Mouse (Mus musculus) CH12F3 (cell line): ENCODE measurements around the gene Olfr545.
"Not testable (repeated sequence)": the region's sequence is repeated elsewhere in the genome, so short reads cannot be mapped to it uniquely, and the experiment has no call there.

ENCODE experiments used
- in situ Hi-C: fragments of 300-500 bp; cut with MboI; formaldehyde crosslinking; loops from 2 replicates; pipeline ENCODE4 v1.14.3; 2020; ENCODE audit warnings: low sequenced_read_pairs

Gene Olfr545

GRCm38 (mm10) chr7:102499473-102499872 lies at the start of gene Olfr545:
Gene Olfr545, minus strand, starts transcription at chr7:102499573.
- in situ Hi-C loops, result no loop called here

- in situ Hi-C loops, result no loop called here
Observed at GRCm38 (mm10) chr7:102541251-102541650, 41.9 kb upstream of the Olfr545 start.

GRCm38 (mm10) chr7:102540596-102540995 lies 41.2 kb upstream of the Olfr545 start, which contains the start of gene Olfr548-ps1:
Gene Olfr548-ps1, plus strand, starts transcription at chr7:102540896.
- in situ Hi-C loops, result no loop called here

GRCm38 (mm10) chr7:102534449-102534848 lies 35.1 kb upstream of the Olfr545 start, which contains the start of gene Olfr547:
Gene Olfr547, plus strand, starts transcription at chr7:102534749.
- in situ Hi-C loops, result no loop called here

GRCm38 (mm10) chr7:102529052-102529451 lies 29.7 kb upstream of the Olfr545 start:
- in situ Hi-C loops, result no loop called here

GRCm38 (mm10) chr7:102517051-102517335 lies 17.6 kb upstream of the Olfr545 start:
- in situ Hi-C loops, result no loop called here

- in situ Hi-C loops, result no loop called here
Observed at GRCm38 (mm10) chr7:102516261-102517050, 17.1 kb upstream of the Olfr545 start.

- in situ Hi-C loops, result no loop called here
Observed at GRCm38 (mm10) chr7:102514144-102514543, 14.8 kb upstream of the Olfr545 start.

- in situ Hi-C loops, result no loop called here
Observed at GRCm38 (mm10) chr7:102512814-102513435, 13.6 kb upstream of the Olfr545 start.

- in situ Hi-C loops, result no loop called here
Observed at GRCm38 (mm10) chr7:102511927-102512326, 12.6 kb upstream of the Olfr545 start.

GRCm38 (mm10) chr7:102509726-102510125 lies 10.4 kb upstream of the Olfr545 start:
- in situ Hi-C loops, result loop anchor here (10.0 kb wide), 2 partner anchors 125 to 405 kb away; partner anchors contain the start of genes Olfr554 and Olfr571

- in situ Hi-C loops, result loop anchor here (10.0 kb wide), 2 partner anchors 126 to 406 kb away; partner anchors contain the start of genes Olfr554 and Olfr571
Observed at GRCm38 (mm10) chr7:102508666-102509065, 9.3 kb upstream of the Olfr545 start.

- in situ Hi-C loops, result loop anchor here (10.0 kb wide), 2 partner anchors 127 to 407 kb away; partner anchors contain the start of genes Olfr554 and Olfr571
Observed at GRCm38 (mm10) chr7:102508066-102508465, 8.7 kb upstream of the Olfr545 start.

- in situ Hi-C loops, result loop anchor here (10.0 kb wide), 2 partner anchors 128 to 408 kb away; partner anchors contain the start of genes Olfr554 and Olfr571
Observed at GRCm38 (mm10) chr7:102506848-102507247, 7.5 kb upstream of the Olfr545 start.

GRCm38 (mm10) chr7:102501986-102502385 lies 2.6 kb upstream of the Olfr545 start:
- in situ Hi-C loops, result loop anchor here (10.0 kb wide), 2 partner anchors 133 to 413 kb away; partner anchors contain the start of genes Olfr554 and Olfr571

GRCm38 (mm10) chr7:102494416-102494815 lies 5.0 kb downstream of the Olfr545 start:
- in situ Hi-C loops, result not testable (repeated sequence)

GRCm38 (mm10) chr7:102488161-102488560 lies 11.2 kb downstream of the Olfr545 start, which contains the start of gene Olfr544:
Gene Olfr544, minus strand, starts transcription at chr7:102488313.
- in situ Hi-C loops, result no loop called here

GRCm38 (mm10) chr7:102486105-102486504 lies 13.3 kb downstream of the Olfr545 start:
- in situ Hi-C loops, result no loop called here

GRCm38 (mm10) chr7:102484766-102485165 lies 14.6 kb downstream of the Olfr545 start:
- in situ Hi-C loops, result not testable (repeated sequence)

- in situ Hi-C loops, result no loop called here
Observed at GRCm38 (mm10) chr7:102483665-102484064, 15.7 kb downstream of the Olfr545 start.

- in situ Hi-C loops, result no loop called here
Observed at GRCm38 (mm10) chr7:102481579-102481978, 17.8 kb downstream of the Olfr545 start, which contains the start of gene Olfr543. Gene Olfr543, minus strand, starts transcription at chr7:102481679.

- in situ Hi-C loops, result no loop called here
Observed at GRCm38 (mm10) chr7:102480821-102481220, 18.6 kb downstream of the Olfr545 start.
